Mouse (Mus musculus): ENCODE measurements around the gene Ttyh3.

The Ttyh3 gene

DNA sequence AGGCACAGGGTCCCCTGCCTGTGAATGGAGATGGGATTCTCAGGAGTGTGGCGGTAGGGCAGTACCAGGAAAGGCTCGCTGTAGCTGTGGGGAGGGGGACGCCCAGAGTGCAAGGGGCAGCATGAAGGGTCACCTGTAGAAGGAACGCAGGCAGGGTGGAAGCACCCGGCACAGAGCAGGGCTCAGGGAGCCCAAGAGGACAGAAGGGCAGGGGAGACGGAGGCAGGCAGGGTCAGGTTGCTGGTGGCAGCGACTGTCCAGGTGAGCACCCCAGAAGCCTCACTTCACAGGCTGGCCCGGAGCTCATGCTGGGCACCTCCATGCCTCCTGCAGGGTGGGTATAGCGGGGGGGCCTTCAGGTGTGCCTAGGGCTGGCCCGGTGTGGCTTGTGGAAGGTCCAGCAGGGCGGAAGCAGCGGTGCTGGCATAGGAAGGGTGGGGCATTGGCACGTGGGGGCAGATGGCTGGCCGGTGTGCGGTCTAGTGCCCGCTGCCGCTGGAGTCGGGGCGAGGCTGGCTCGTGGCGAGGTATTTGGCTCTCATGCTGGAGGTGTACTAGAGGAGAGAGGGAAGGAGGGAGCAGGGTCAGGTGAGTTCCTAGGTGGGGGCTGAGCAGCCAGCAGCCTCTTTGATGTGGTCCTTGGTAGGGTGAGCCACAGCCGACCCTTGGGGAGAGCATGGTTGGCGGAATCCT, 25.7 kb downstream of the Ttyh3 start:
- no peak for TF ChIP-seq GATA4 (IDR thresholded peaks at IDR 0.05; ENCODE audit: insufficient replicate concordance, low read length)

DNA sequence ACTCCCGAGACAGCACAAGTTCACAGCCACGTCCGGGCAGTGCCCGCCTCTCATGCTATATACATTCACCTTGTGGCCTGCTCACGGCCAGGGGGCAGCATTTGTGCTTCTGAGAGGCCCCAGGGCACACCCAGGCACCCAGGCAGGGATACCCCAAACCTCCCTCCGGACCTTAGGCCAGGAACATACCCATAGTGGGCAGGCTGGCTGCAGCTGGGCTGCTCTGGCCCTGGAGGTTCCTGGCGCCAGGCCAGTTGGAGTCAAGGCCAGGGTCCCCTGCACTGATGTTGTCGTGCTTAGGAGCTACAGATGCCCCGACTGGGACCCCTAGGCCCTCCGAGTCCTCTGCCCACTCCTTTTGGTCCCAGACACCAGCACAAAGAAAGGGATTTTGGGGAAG, 27.3 kb downstream of the Ttyh3 start:
- no peak for TF ChIP-seq GATA4 (IDR thresholded peaks at IDR 0.05; ENCODE audit: insufficient replicate concordance, low read length)

DNA sequence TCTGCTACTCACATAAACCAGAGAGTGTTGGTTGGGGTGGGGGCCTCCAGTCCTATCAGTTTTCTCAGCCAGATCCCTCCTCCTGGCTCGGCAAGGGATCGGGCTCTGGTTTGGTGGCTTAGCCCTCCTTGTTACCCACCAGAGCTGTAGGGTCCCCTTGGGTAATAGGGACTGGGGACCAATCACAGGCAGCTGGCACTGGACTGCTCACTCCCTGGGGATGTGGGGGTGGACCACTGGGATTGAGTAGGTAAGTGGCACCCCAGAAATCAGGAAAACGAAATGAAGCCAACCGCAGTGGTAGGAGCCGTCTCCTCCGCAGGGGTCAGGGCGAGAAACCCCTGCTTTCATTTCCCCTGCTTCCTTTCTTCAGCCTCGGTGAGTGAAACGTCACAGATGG, 27.7 kb downstream of the Ttyh3 start:
- TF ChIP-seq GATA4 (IDR thresholded peaks at IDR 0.05; ENCODE audit: insufficient replicate concordance, low read length): no peak

DNA sequence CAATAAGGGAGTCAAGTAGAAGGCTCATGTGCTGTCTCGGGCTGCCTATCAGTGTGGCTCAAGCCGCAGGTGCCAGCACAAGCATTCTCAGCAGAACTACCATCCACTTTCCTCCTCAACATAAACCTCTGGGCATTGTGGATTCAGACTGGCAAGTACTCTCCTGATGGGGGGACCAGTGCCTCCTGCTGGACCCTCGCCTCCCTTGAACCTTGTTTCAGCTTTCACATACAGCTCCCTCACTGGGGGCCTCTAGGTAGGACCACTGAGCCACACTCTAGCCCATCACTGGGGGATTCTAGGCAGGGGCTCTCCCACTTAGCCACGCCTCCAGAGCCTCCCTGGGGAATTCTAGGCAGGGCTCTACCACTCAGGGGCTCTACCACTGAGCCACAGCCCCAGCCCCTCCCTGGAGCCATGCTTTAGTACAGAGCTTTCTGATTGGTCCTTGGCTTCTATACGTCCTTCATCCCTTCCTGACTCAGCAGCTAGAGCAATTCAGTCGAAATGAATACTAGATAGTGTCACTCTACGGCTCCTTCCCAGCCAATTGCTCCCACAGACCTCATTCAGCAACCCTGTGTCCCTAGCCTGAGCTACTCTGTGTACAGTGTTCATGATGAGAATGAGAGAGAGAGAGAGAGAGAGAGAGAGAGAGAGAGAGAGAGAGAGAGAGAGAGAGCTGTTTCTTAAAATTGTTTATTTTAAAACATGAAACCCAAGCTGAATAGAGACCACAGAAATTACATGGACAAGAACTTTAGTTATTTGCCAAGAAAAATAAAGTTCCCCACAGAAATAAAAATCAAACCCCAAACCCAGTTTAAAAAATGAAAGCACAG, 28.7 kb downstream of the Ttyh3 start:
- TF ChIP-seq GATA4 (IDR thresholded peaks at IDR 0.05; ENCODE audit: insufficient replicate concordance, low read length): no peak

GRCm38 (mm10) chr5:140619151-140619771, 29.6 kb downstream of the Ttyh3 start:
- TF ChIP-seq GATA4 (IDR thresholded peaks at IDR 0.05; ENCODE audit: insufficient replicate concordance, low read length): no peak

- TF ChIP-seq GATA4 (IDR thresholded peaks at IDR 0.05; ENCODE audit: insufficient replicate concordance, low read length): no peak
Observed at GRCm38 (mm10) chr5:140617714-140618113, 31.1 kb downstream of the Ttyh3 start.

GRCm38 (mm10) chr5:140616691-140617090, 32.1 kb downstream of the Ttyh3 start:
- TF ChIP-seq GATA4 (IDR thresholded peaks at IDR 0.05; ENCODE audit: insufficient replicate concordance, low read length): no peak

DNA sequence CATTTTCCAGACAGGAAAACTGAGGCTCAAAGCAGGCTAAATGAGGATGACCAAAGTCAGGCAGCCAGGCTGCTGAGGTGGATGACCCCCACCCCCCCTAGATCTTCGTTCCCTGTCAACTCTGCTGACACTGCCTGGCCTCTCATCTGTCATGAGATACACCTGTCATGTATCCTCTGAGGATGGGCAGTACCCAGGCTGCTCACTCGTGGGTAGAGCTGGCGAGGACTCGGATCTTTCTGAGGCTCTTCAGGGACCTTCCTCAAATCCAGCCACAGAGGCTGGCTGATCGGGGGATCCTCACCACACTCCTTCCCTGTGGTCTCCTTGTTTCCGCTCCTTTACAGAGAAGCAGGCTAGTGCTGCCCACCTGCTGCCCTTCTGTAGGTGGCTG, 32.7 kb downstream of the Ttyh3 start:
- no peak for TF ChIP-seq GATA4 (IDR thresholded peaks at IDR 0.05; ENCODE audit: insufficient replicate concordance, low read length)

- TF ChIP-seq GATA4 (IDR thresholded peaks at IDR 0.05; ENCODE audit: insufficient replicate concordance, low read length): no peak
Observed at GRCm38 (mm10) chr5:140615321-140616109, 33.3 kb downstream of the Ttyh3 start.

- no peak for TF ChIP-seq GATA4 (IDR thresholded peaks at IDR 0.05; ENCODE audit: insufficient replicate concordance, low read length)
Observed at GRCm38 (mm10) chr5:140614837-140615236, 34.0 kb downstream of the Ttyh3 start.

GRCm38 (mm10) chr5:140614141-140614540, 34.7 kb downstream of the Ttyh3 start:
- no peak for TF ChIP-seq GATA4 (IDR thresholded peaks at IDR 0.05; ENCODE audit: insufficient replicate concordance, low read length)

DNA sequence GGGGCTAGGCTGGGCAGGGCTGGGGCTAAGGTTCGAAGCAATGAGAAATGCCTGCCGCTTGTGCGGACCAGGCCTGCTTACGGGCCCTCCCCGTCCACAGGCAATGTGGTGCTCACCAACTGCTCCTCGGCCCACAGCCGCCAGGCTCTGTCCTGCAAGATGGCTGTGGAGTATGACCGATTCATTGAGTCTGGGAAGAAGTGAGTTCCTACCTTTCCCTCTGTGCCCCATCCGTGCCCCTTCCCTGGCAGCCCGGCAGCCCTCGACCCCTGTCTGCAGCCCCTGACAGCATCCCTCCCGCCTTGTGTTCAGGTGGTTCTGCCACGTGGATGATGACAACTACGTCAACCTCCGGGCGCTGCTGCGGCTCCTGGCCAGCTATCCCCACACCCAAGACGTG, 36.6 kb downstream of the Ttyh3 start:
- TF ChIP-seq GATA4 (IDR thresholded peaks at IDR 0.05; ENCODE audit: insufficient replicate concordance, low read length): no peak

DNA sequence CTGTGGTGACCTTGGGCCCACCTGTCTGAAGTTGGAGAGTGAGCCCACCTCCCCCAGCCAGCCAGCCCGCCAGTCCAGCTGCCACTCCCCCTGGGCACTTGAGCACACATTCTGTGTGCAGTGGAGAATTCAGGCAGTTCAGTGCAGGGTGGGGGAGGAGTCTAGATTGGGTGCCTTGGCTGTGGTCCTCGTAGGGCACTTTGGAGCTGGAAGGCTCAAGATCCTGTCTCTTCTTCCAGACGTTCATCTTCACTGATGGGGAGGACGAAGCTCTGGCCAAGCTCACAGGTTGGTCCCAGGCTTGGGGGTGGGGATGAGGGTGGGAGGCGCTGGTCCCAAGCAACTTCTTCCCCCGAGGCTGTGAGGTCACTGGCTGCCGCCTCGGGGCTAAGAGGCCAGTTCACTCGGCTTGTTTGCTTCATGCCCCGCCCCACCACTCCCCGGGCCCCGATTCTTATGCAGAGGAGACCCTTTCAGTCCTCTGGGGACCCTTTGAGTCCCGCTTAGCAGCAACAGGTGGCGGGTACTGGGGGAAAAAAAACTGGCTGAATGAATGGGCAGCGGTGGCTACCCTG, 37.1 kb downstream of the Ttyh3 start:
- no peak for TF ChIP-seq GATA4 (IDR thresholded peaks at IDR 0.05; ENCODE audit: insufficient replicate concordance, low read length)

GRCm38 (mm10) chr5:140611021-140611583, 37.7 kb downstream of the Ttyh3 start:
- TF ChIP-seq GATA4 (IDR thresholded peaks at IDR 0.05; ENCODE audit: insufficient replicate concordance, low read length): no peak

Measured in liver, adult (tissue).